Mouse (Mus musculus): ENCODE data around the gene Dcaf5.

- TF ChIP-seq CTCF (IDR thresholded peaks at IDR 0.05; ENCODE audit: low read depth, low read length) (no peak), POLR2A (IDR thresholded peaks at IDR 0.05; ENCODE audit: borderline replicate concordance, low read depth, low read length) (no peak)
These were observed 21.6 kb upstream of the Dcaf5 start for GRCm38 (mm10) chr12:80458033-80458432.

Measured in bone marrow macrophage, adult 2 months (primary cell).